Mouse (Mus musculus) hindbrain, embryonic 15.5 days (tissue): Measurements from ENCODE around the gene Spef2. TPM values are rescaled to one million over a fixed set of nuclear protein-coding genes. Genes with fewer than 3 reads are reported as not detected.
"Not testable (repeated sequence)": the region's sequence is repeated elsewhere in the genome, so short reads cannot be mapped to it uniquely, and the experiment has no call there.

Source experiments
- ATAC-seq: fragments of 200-750 bp; cut with Nextera tagmentation; 2 replicates; pipeline ENCODE4 v1.8.0; 2017; ENCODE audit warnings: low read depth, moderate number of reproducible peaks, moderate TSS enrichment; ENCODE audit not compliant: low FRiP score
- H3K27ac ChIP-seq: fragments of 300-500 bp; sonication (generic); replicated peaks from 2 replicates; pipeline ENCODE4 v1.5.1; 2015; ENCODE audit warnings: mild to moderate bottlenecking, inconsistent platforms
- H3K27me3 ChIP-seq: fragments of 300-500 bp; sonication (generic); 2 replicates; pipeline ENCODE4 v1.6.1; 2015; ENCODE audit warnings: control low read depth, inconsistent platforms
- H3K36me3 ChIP-seq: fragments of 300-500 bp; sonication (generic); 2 replicates; pipeline ENCODE4 v1.6.1; 2015; ENCODE audit warnings: control low read depth, inconsistent platforms
- H3K4me1 ChIP-seq: fragments of 300-500 bp; sonication (generic); replicated peaks from 2 replicates; pipeline ENCODE4 v1.6.1; 2015; ENCODE audit warnings: control low read depth, inconsistent platforms
- H3K4me2 ChIP-seq: fragments of 300-500 bp; sonication (generic); 2 replicates; pipeline ENCODE4 v1.6.1; 2015; ENCODE audit warnings: moderate library complexity, mild to moderate bottlenecking, inconsistent platforms
- H3K4me3 ChIP-seq: fragments of 300-500 bp; sonication (generic); 2 replicates; pipeline ENCODE4 v1.5.1; 2015; ENCODE audit warnings: mild to moderate bottlenecking, inconsistent platforms
- H3K9ac ChIP-seq: fragments of 300-500 bp; sonication (generic); 2 replicates; pipeline ENCODE4 v1.6.1; 2015; ENCODE audit warnings: inconsistent platforms
- H3K9me3 ChIP-seq: fragments of 300-500 bp; sonication (generic); 2 replicates; pipeline ENCODE4 v1.6.1; 2016; ENCODE audit warnings: control low read depth, inconsistent platforms
- WGBS: fragments of 180-500 bp; shearing (Covaris S2); methylation state at CpG from one replicate; pipeline ENCODE4 v1.1.7; 2015; 5-methylcytosine and 5-hydroxymethylcytosine counted together
- polyA plus RNA-seq: library from polyadenylated mRNA; unstranded; fragments of >200 nt; fragmentation: Nextera tagmentation; extraction: Ambion mirVana; gene quantifications from 2 replicates; pipeline ENCODE4 v1.2.1, GENCODE M21; 2015

Gene Spef2
- polyA plus RNA-seq: 1.9 and 2.1 TPM in 2 replicates

- H3K9me3 ChIP-seq: no peaks in the 10 kb centered on the region
- H3K27me3 ChIP-seq: no peaks in the 10 kb centered on the region
- peak within 1 kb of the TSS; percentile 30 for H3K4me3 ChIP-seq
- H3K36me3 ChIP-seq: no peaks in the 10 kb centered on the region
- no peaks in the 10 kb centered on the region for H3K4me1 ChIP-seq
- peak; percentile 93 for ATAC-seq
- H3K4me2 ChIP-seq: peak within 1 kb of the TSS; percentile 44
- WGBS: 30% methylated on average over 16 of the region's 16 CpGs
- H3K9ac ChIP-seq: no peak within 1 kb of the TSS
- no peak within 1 kb of the TSS for H3K27ac ChIP-seq
Measured at GRCm38 (mm10) chr15:9748359-9749102, at the start of gene Spef2. Gene Spef2 (minus strand): TSS chr15:9748868.

DNA sequence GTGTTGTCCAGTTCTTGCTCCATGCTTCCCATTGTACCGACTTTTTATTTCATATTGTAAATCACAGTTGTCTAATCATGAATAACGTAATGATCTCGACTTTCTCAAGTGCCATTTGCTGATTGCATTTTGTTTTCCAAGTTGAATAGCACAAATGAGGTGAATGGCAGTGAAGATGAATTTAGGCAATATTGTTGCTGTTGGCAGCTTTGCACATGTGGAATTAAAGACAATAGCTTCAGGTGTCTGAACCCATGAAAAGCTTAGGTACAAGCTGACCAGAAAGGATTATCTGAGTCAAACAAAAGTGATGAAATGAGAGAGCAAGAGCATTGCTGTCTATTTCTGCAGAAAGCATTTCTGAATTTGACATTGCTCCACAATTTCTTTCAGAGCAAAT, 45.5 kb upstream of the Spef2 start:
- Histone ChIP-seq H3K4me1 (no peaks in the 10 kb centered on the region), H3K4me3 (no peak overlapping the region), H3K9ac (no peak overlapping the region), H3K4me2 (no peak overlapping the region), H3K36me3 (no peaks in the 10 kb centered on the region), H3K27ac (no peak overlapping the region), H3K27me3 (no peaks in the 10 kb centered on the region), H3K9me3 (no peaks in the 10 kb centered on the region)
- 94% methylated on average over 3 of the region's 3 CpGs for WGBS
- ATAC-seq: no peak

DNA sequence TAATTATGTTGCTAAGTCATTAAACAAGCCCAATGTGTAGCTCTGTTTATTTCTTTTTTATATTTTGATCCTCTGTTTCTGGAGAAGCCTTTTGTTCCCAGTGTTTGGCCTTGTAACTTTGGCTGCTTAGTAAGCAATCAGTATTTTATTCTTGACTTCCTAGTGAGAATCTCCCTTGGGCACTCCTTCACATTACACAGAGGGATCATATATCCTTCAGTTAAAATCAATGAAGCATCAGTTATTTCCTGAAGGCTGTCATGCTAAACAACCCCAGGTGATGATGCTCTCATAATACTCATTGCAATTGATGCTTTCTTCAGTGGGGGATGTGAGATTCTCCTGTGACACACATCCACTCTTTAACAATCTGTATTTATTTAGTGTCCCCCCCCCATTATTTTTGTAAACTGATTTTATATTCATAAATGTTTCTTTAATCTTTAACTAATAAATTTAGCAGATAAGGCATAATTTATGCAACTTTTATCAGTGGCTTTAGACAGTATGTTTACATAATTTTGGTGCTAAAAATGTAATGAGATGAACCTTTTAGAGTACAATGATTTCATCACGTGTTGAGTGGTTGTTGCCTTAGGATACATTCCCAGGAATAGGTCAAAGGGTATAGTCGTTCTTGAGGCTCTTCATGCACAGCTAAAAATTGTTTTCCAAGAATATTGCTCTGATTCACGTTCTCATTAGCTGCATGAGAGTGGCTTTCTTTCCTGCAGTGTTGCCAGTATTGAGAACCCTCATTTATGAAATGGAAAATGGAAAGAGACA, 39.8 kb upstream of the Spef2 start:
- H3K9me3 ChIP-seq: no peaks in the 10 kb centered on the region
- ATAC-seq: no peak
- H3K9ac ChIP-seq: no peak overlapping the region
- H3K27me3 ChIP-seq: no peaks in the 10 kb centered on the region
- no peak overlapping the region for H3K4me2 ChIP-seq
- whole genome bisulfite sequencing: 58% methylated on average over 3 of the region's 3 CpGs
- no peak overlapping the region for H3K4me3 ChIP-seq
- no peaks in the 10 kb centered on the region for H3K36me3 ChIP-seq
- no peak overlapping the region for H3K27ac ChIP-seq
- H3K4me1 ChIP-seq: no peaks in the 10 kb centered on the region

DNA sequence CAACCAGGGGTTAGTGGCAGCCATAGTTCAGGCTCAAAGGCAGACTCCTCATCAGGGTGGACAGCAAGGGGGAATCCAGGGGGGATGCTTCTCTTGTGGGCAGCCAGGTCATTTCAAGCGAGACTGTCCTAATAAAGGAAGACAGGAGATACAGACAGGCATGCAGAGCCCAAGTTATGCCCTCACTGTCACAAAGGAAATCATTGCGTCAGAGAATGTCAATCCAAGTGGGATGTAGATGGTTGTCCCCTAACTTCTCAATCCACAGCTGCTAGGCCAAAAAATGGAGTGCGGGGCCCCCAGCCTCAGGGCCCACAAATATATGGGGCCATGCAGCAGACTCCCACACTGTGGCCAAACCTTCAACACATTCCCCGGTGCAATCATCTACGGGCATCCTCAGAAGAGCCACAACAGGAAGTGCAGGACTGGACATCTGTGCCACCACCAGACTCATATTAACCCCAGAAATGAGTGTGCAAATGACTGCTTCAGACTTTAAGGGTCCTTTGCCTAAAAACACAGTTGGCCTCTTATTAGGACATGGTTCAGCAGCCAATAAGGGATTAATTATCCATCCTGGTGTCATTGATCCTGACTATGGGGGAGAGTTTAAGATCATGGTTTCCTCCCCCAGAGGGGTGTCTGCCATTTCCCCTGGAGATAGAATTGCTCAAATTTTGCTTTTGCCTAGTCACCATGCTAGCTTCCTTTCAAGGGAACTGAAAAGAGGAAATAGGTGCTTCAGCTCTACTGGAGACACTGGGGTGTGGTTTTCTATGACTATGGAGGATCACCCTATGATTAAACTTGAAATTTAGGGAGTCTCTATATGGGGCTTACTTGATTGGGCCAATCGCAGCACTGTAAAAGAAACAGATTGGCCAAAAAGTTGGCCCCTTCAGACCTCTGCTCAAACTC, 25.8 kb upstream of the Spef2 start:
- not testable (repeated sequence) for H3K4me3 ChIP-seq, H3K27me3 ChIP-seq, H3K9me3 ChIP-seq, H3K36me3 ChIP-seq, ATAC-seq, H3K27ac ChIP-seq, H3K9ac ChIP-seq, H3K4me1 ChIP-seq, H3K4me2 ChIP-seq
- 95% methylated on average over 6 of the region's 6 CpGs for WGBS

- WGBS: 69% methylated on average over 4 of the region's 4 CpGs
- H3K27me3 ChIP-seq: no peaks in the 10 kb centered on the region
- H3K36me3 ChIP-seq: no peaks in the 10 kb centered on the region
- no peak overlapping the region for H3K4me3 ChIP-seq
- no peak overlapping the region for H3K4me2 ChIP-seq
- ATAC-seq: no peak
- no peak overlapping the region for H3K27ac ChIP-seq
- no peaks in the 10 kb centered on the region for H3K9me3 ChIP-seq
- no peak overlapping the region for H3K9ac ChIP-seq
- no peaks in the 10 kb centered on the region for H3K4me1 ChIP-seq
Measured at GRCm38 (mm10) chr15:9768184-9768918, 19.7 kb upstream of the Spef2 start.

- Histone ChIP-seq H3K27me3 (no peaks in the 10 kb centered on the region), H3K4me2 (no peak overlapping the region), H3K4me3 (no peak overlapping the region), H3K27ac (no peak overlapping the region), H3K4me1 (no peaks in the 10 kb centered on the region), H3K9ac (no peak overlapping the region), H3K36me3 (no peaks in the 10 kb centered on the region), H3K9me3 (no peaks in the 10 kb centered on the region)
- no peak for ATAC-seq
Measured at GRCm38 (mm10) chr15:9767034-9767433, 18.4 kb upstream of the Spef2 start.

- Histone ChIP-seq H3K9ac (no peak overlapping the region), H3K27ac (no peak overlapping the region), H3K27me3 (no peaks in the 10 kb centered on the region), H3K4me3 (no peak overlapping the region), H3K9me3 (no peaks in the 10 kb centered on the region), H3K4me2 (no peak overlapping the region), H3K36me3 (no peaks in the 10 kb centered on the region), H3K4me1 (no peaks in the 10 kb centered on the region)
- 83% methylated on average over 3 of the region's 3 CpGs for WGBS
- ATAC-seq: no peak
Measured at GRCm38 (mm10) chr15:9750966-9751365, 2.3 kb upstream of the Spef2 start.

- H3K4me3 ChIP-seq: no peak overlapping the region
- no peak overlapping the region for H3K4me2 ChIP-seq
- H3K36me3 ChIP-seq: no peaks in the 10 kb centered on the region
- no peaks in the 10 kb centered on the region for H3K4me1 ChIP-seq
- H3K9ac ChIP-seq: no peak overlapping the region
- no peaks in the 10 kb centered on the region for H3K9me3 ChIP-seq
- whole genome bisulfite sequencing: 78% methylated on average over 5 of the region's 5 CpGs
- ATAC-seq: no peak
- H3K27ac ChIP-seq: no peak overlapping the region
- no peaks in the 10 kb centered on the region for H3K27me3 ChIP-seq
Measured at GRCm38 (mm10) chr15:9747410-9748104, 1.1 kb downstream of the Spef2 start.

DNA sequence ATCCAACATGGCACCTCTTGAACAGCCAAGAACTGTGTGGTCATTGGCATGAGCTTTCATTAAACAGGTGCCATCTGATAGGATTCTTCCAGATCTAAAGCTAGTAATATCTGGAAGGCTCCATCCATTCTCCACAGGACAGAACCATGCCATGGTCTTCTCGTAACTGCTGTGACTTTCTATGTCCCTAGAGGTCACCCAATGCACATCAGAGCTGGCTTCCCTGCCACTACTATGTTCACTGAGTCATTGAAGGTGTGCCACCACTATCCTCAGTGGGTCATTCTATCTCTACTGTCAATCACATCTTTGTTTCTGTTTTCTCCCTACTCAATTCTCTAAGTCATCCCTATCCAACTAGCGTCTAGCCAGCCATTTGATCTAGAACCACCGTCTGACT, 6.5 kb downstream of the Spef2 start:
- Histone ChIP-seq H3K9me3 (no peaks in the 10 kb centered on the region), H3K36me3 (no peaks in the 10 kb centered on the region), H3K4me1 (no peaks in the 10 kb centered on the region), H3K27ac (no peak overlapping the region), H3K27me3 (no peaks in the 10 kb centered on the region), H3K4me3 (no peak overlapping the region), H3K9ac (no peak overlapping the region), H3K4me2 (no peak overlapping the region)
- 93% methylated on average over 3 of the region's 3 CpGs for WGBS
- ATAC-seq: no peak

DNA sequence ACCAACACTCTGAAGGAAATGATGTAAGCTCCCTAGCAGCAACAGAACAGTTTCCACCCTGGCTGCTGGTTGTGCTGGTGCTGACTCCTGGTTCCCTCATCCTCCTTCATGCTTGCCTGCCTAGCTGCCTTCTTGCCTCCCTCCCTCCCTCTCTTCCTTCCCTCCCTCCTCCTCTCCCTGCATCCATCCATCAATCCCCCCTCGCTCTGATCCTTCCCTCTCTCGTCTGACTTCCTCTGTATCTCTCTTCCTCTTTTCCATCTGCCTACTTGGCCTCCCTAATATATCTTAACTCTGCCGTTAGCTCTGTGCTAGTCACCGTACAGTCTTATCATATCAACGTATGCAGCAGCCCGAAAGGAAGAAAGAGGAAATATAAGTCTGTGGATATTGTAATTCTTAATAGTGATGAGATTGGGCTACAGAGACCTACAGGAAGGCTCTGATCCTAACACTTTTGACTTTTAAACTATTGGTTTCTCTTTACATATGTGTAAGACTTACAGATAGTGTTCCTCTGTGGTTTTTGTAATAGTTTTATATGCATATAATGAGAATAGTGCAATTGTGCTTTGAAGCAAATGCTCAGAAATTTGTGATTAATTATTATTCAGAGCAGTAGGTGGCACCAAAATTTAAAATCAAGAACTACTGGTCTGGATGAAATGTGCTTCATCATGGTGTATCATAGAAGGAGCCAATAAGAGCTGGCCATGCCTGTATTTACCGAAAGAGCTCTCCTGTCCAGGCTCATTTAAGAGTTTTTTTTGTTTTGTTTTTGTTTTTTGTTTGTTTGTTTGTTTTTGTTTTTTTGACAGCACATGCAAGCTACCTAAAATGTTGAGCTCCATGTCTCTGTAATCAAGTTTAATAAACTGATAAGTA, 33.9 kb downstream of the Spef2 start:
- H3K4me2 ChIP-seq: no peak overlapping the region
- ATAC-seq: no peak
- no peaks in the 10 kb centered on the region for H3K36me3 ChIP-seq
- no peak overlapping the region for H3K27ac ChIP-seq
- no peak overlapping the region for H3K4me3 ChIP-seq
- no peaks in the 10 kb centered on the region for H3K4me1 ChIP-seq
- no peaks in the 10 kb centered on the region for H3K9me3 ChIP-seq
- 85% methylated on average over 7 of the region's 7 CpGs for WGBS
- H3K9ac ChIP-seq: no peak overlapping the region
- no peaks in the 10 kb centered on the region for H3K27me3 ChIP-seq
